Mouse (Mus musculus): ENCODE measurements around the gene Usp10. TPM values are rescaled to one million over a fixed set of nuclear protein-coding genes. Genes with fewer than 3 reads are reported as not detected.

The Usp10 gene
- total RNA-seq, 2 experiments from 2014 or later = 47.8 to 112 TPM

DNA sequence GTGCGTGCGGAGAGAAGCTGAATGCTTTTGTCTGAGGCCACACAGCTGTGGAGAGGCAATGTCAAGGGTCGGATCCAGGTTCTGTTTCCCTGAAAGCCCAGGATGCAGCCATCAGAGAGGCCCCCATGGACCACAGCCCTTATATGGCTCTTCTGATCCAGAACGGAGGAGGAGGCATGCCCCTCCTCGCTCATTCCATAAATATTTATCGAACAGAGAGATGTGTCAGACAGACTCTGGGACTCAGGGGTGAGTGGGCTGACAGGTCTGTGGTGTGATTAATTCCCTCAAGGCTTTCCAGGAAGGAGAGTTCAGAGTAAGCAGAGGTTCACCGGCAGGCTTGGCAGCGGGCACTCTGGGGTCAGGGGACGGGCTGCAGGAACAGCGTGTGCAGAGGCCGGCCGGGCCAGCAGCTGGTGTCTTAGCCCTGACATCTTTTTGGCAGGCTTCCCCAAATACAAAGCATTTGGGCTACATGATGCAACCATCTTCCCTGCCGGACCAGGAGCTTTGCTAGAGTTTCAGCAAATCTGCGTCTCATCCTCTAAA lies 94.1 kb downstream of the Usp10 start:
- no peak for ATAC-seq (replicated peaks; ENCODE audit: low FRiP score, poor library complexity, severe bottlenecking)

DNA sequence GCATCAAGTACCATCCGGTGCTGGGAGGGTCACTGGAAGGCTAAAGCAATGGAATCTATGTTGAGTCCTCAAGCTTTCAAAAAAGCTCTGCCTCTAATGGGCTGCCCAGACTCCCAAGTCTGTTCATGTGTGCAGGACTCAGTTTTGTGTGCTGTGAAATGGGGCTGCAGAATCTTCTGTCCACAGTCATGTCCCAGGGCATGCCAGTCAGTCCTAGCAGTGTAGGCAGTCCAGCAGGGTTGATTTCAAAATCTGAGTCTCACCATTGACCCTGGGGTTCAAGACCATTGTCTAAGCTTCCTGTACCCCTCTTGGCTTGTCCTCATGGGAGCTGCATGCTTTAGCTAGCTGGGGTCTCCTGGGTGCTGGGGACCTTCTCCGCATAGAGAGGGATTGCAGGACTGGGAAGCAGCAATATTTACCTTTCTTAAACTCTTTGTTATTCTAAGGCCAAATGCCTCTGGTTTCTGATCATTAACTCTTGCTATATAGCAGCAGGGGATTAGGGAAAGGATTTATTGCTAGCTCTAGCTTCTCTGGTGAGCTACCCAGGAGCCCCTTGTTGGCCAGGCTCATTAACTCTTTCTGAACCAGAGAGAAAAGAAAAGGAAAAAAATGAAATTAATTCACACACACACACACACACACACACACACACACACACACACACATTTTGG lies 94.7 kb downstream of the Usp10 start:
- no peak for ATAC-seq (replicated peaks; ENCODE audit: low FRiP score, poor library complexity, severe bottlenecking)

DNA sequence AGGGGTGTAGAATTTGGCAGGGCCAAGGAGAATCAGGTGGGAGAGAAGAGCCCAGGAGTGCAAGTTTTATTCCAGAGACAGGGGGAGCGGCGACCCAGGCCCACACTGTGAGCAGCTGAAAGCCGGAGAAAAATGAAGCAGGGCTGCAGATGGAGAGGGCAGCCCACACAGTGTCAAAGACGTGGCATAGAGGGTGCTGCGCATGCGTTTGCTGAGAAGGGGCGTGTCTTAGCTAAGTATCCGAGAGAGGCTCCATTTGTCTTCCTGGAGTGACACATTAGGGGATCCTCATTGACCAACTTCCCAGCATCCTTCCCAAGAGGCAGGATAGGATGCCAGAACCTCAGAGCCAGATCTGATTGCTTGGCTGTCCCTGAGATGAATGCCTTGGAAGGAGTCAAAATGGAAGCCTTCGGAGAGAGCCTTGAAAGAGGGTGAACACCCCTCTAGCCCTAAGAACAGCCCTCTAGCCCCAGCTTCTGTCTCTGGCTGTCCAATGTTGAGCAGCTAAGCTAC lies 96.5 kb downstream of the Usp10 start:
- ATAC-seq (replicated peaks; ENCODE audit: low FRiP score, poor library complexity, severe bottlenecking) = no peak

Other genes with a start within 250 kb of the Usp10 start
- not detected in 2 replicates for gene Wfdc1, start 244.0 kb upstream of the Usp10 start, total RNA-seq (2015; ENCODE audit: low replicate concordance)
- not detected in 2 replicates for gene Wfdc1, start 244.0 kb upstream of the Usp10 start, total RNA-seq (2017; ENCODE audit: low replicate concordance)
- gene Atp2c2, start 210.4 kb upstream of the Usp10 start, total RNA-seq (2015; ENCODE audit: low replicate concordance) = not detected in 2 replicates
- gene Atp2c2, start 210.4 kb upstream of the Usp10 start, total RNA-seq (2017; ENCODE audit: low replicate concordance) = not detected in 2 replicates
- gene Tldc1, start 131.9 kb upstream of the Usp10 start, total RNA-seq (2015; ENCODE audit: low replicate concordance) = 4.2 TPM in 1 of 2 replicates, not detected in the other
- gene Tldc1, start 131.9 kb upstream of the Usp10 start, total RNA-seq (2017; ENCODE audit: low replicate concordance) = 0.51 TPM in 1 of 2 replicates, not detected in the other
- gene Cotl1, start 69.8 kb upstream of the Usp10 start, total RNA-seq (2015; ENCODE audit: low replicate concordance) = 17.2 and 53.0 TPM in 2 replicates
- 60.7 and 71.3 TPM in 2 replicates for gene Cotl1, start 69.8 kb upstream of the Usp10 start, total RNA-seq (2017; ENCODE audit: low replicate concordance)
- 1.1 TPM in 1 of 2 replicates, not detected in the other for gene Klhl36, start 48.1 kb upstream of the Usp10 start, total RNA-seq (2015; ENCODE audit: low replicate concordance)
- gene Klhl36, start 48.1 kb upstream of the Usp10 start, total RNA-seq (2017; ENCODE audit: low replicate concordance) = 1.8 and 2.3 TPM in 2 replicates
- 4.2 and 5.0 TPM in 2 replicates for gene Gm20388, start 481 bp downstream of the Usp10 start, total RNA-seq (2015; ENCODE audit: low replicate concordance)
- 7.4 TPM in 1 of 2 replicates, not detected in the other for gene Gm20388, start 481 bp downstream of the Usp10 start, total RNA-seq (2017; ENCODE audit: low replicate concordance)
- gene Crispld2, start 82.1 kb downstream of the Usp10 start, total RNA-seq (2015; ENCODE audit: low replicate concordance) = 2.2 and 4.6 TPM in 2 replicates
- gene Crispld2, start 82.1 kb downstream of the Usp10 start, total RNA-seq (2017; ENCODE audit: low replicate concordance) = 1.9 and 2.1 TPM in 2 replicates
- 6.8 and 8.0 TPM in 2 replicates for gene Zdhhc7, start 191.1 kb downstream of the Usp10 start, total RNA-seq (2015; ENCODE audit: low replicate concordance)
- gene Zdhhc7, start 191.1 kb downstream of the Usp10 start, total RNA-seq (2017; ENCODE audit: low replicate concordance) = 9.2 and 9.6 TPM in 2 replicates
- 4.7 and 5.0 TPM in 2 replicates for gene 6430548M08Rik, start 203.8 kb downstream of the Usp10 start, total RNA-seq (2015; ENCODE audit: low replicate concordance)
- 1.9 and 7.3 TPM in 2 replicates for gene 6430548M08Rik, start 203.8 kb downstream of the Usp10 start, total RNA-seq (2017; ENCODE audit: low replicate concordance)